Mouse (Mus musculus) brain, embryonic 14.5 days (tissue): ENCODE results near the gene Alox12b.

ENCODE experiments used
- CTCF ChIP-seq: fragments of 200-500 bp; IDR thresholded peaks from 2 replicates; pipeline ENCODE4 v1.5.1; 2012; ENCODE audit warnings: inconsistent platforms, mild to moderate bottlenecking, moderate library complexity, borderline replicate concordance; ENCODE audit not compliant: insufficient read depth, insufficient read length; ENCODE audit errors: extremely low read depth
- POLR2A ChIP-seq: fragments of 200-500 bp; IDR thresholded peaks from 2 replicates; pipeline ENCODE4 v1.6.1; 2012; ENCODE audit warnings: mild to moderate bottlenecking, inconsistent platforms, borderline replicate concordance; ENCODE audit not compliant: poor library complexity, insufficient read depth, insufficient read length, severe bottlenecking; ENCODE audit errors: extremely low read depth

DNA sequence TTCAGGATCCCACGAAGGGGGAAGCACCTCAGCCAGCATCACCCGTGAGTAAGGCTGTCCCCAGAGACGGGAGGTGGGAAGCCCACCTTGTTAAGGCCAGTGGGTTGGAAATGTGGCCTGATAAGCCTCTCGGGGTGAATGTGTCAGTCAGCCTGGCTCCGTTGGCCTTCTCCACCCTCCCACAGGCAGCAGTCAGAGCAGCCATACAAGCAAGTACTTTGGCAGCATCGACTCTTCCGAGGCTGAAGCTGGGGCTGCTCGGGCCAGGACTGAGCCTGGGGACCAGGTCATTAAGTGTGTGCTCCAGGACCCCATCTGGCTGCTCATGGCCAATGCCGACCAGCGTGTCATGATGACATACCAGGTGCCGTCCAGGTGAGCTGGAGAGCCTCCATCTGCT lies 49.1 kb upstream of the Alox12b start:
- TF ChIP-seq POLR2A (no peak), CTCF (no peak)
